Mouse (Mus musculus) heart, postnatal 10 days (tissue): ENCODE measurements around the gene Adm. TPM values are rescaled to one million over a fixed set of nuclear protein-coding genes. Genes with fewer than 3 reads are reported as not detected.

Experiments used
- DNase-seq, 2 experiments: peaks; one replicate each; pipeline ENCODE4 v3.0.0; 2021
- intact Hi-C: fragments of 180-260 bp; cut with DNase I; formaldehyde crosslinking; loops from one replicate; pipeline ENCODE4 v1.15.1; 2025
- total RNA-seq, 2 experiments: library from RNA; stranded (reverse); gene quantifications; 2 replicates each; pipeline ENCODE4 v1.2.3; 2021

Gene Adm
- total RNA-seq, 2 experiments from 2014 or later: 13.8 to 15.7 TPM

DNA sequence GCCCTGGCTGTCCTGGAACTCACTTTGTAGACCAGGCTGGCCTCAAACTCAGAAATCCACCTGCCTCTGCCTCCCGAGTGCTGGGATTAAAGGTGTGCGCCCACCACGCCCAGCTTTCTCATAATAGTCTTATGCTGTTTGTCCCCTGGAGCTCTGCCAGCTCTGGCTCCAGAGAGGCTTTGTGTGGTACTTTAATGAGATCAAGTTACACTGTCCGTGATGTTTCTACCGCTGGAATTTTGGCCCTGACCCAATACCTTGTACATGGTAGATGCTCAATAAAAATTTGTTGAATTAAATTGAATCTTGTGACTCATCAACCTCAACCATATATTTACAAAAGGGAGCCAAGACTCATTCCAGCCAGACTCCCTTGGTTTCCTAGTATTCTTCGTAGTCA lies 23.6 kb downstream of the Adm start:
- no peak for DNase-seq
- intact Hi-C loops: no loop called here

DNA sequence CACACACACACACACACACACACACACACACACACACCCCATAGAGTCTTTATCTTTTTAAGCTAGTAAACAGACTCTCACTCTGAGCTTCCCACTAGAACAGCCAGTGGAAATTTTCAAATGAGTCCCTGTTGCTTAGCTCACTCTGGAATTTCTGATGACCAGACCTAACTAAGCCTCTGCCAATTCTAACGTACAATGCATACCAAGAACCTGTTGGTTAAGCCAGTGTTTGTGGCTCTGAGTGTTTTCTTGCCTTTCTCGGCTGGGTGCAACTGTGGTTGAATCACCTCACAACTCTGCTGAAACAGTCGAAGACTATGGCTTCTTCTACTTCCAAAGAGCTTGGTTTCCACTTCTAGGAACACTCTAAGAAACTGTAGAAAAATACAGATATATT lies 27.8 kb downstream of the Adm start:
- DNase-seq: no peak
- intact Hi-C loops: no loop called here

DNA sequence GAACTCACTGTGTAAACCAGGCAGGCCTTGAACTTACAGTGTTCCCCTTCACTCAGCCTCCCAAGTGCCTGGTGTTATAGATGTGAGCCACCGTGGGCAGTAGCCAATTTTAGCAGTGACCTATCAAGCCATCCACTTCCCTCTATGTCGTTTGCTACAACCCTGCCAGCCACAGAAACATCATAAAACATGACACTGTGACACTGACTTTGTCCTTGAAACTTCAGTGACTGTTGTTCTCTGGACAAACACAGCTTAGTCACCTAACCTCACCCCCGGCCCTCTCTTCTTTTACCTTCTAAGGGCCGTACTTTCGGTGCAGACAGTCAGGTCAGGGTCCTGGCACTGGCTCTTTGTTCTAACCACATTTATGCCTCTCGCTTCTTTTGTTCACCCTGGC lies 28.5 kb downstream of the Adm start:
- intact Hi-C loops: no loop called here

DNA sequence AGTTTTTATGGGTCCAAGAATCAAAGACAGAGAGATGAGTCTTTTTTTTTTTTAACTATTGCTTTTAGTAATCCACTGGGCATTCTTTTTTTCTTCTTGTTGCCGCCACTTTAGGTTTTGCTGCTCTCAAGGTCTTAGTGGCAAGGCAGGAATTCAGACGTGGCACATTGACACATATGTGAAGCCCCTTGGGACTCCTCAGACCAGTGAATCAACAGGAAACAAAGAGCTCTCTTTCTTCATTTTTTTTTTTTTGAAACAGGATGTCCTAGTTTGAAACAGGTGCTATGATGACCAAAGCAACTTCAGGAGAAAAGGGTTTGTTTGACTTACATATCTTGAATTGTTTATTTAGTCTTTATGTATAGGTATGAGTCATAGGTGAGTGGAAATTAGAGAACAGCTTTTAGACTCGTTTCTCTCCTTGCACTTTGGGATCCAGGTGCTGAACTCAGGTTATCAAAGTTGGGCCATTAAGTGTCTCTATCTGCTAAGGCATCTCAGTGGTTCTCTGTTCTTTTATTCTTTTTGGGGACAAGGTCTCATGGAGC lies 31.0 kb downstream of the Adm start:
- intact Hi-C loops: no loop called here
- DNase-seq: no peak

More for the DNA sequence above, 28.5 kb downstream of the Adm start:
- no peak for DNase-seq

DNA sequence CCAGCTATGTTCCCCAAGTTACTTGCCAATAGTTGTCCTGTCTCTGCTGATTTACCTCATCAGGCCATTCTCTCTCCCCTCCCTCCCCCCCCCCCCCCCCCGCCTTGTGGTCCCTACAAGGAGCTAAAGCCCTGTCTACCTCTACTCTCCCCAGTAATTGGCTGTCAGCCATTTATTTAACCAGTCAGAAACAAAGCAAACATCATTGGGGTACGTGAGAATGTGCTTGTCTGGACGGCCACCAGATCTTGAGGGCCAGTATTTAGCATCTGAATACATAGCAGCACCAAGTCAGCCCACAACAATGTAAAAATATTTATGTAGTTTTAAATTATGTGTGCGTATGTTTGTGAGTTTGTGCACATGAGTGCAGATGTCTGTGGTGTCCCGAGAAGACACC lies 39.1 kb downstream of the Adm start:
- no peak for DNase-seq
- intact Hi-C loops: no loop called here

DNA sequence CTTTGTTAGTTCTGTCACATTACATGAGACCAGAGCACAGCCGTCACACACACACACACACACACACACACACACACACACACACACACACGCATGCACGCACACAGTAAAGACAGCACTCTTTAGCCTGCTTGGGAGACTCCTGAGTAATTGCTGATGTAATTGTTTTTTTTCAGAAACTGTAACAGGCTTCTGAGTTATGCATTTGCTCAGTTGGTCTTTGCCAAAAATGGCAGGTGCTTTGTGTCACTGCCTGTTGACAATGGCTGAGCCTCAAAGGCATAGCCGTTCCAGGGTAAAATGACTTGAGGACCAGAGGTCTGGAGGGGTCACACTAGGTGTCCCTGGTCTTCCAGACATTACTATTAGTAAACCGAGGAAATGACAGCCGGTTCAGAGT lies 40.8 kb downstream of the Adm start:
- peak; percentile 81 to 82 for DNase-seq

DNA sequence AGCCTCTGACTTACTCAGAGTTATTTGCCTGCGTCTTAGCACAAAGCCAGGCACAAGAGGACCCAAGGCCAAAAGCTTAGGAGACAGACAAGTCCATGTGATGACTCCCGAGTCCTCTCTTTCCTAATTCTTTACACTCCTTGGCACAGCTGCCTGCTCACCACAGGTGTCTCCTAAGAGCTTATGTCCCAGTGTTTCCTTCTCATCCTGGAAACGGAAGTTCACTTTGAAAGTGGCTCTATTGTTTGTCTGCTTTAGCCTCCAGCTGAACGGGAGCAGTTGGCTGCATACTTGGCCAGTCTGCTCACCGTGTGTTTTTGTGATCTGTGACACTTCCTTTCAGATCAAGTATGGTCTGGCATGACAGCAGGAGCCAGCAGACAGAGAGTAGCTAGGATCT lies 41.3 kb downstream of the Adm start:
- intact Hi-C loops: no loop called here
- peak; percentile 45 to 56 for DNase-seq

More for the DNA sequence above, 40.8 kb downstream of the Adm start:
- intact Hi-C loops: no loop called here

DNA sequence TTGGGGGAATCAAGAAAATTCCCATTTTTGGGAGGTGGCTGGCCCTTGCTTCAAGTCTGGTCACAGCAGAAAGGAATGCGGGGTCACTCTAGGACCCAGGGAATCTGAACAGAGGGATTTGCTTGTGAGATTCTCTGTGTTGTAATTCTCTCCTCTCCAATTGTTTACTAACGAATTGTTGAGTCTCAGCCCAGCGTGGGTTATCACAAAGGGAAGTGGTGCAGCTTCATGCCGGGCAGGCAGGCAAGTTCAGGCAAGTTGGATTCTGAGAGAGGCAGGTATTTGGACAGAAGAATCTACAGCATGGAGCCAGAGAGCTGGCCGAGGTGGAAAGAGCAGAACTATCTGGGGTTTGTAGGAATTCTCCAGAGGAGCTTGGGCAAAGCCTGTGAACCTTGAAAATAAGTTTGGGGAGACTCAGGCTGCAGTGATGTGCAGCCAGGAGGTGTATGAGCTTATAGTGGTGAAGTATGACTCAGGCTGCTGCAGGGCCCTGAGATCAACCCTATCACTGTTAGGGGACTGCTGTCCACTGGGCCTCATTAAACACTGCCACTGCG lies 43.7 kb downstream of the Adm start:
- DNase-seq: peak in 1 of 2 experiments; percentile 51
- intact Hi-C loops: no loop called here

Other genes starting within 250 kb of the Adm start
- gene Sbf2, start 12.7 kb upstream of the Adm start, total RNA-seq: 10 to 100 TPM; 58.8 to 64.6 TPM
- gene Ampd3, start 140.5 kb downstream of the Adm start, total RNA-seq: 10 to 100 TPM; 37.7 to 39.2 TPM
- gene Rnf141, start 216.8 kb downstream of the Adm start, total RNA-seq: 10 to 100 TPM; 50.4 to 51.2 TPM
- gene Lyve1, start 235.6 kb downstream of the Adm start, total RNA-seq: 10 to 100 TPM in 1 of 2 experiments, 1 to 10 TPM in 1; 9.6 to 18.9 TPM